Mouse (Mus musculus): ENCODE data around the gene Xrra1.
"Not testable (repeated sequence)": the region's sequence is repeated elsewhere in the genome, so short reads cannot be mapped to it uniquely, and the experiment has no call there.

Xrra1 gene

DNA sequence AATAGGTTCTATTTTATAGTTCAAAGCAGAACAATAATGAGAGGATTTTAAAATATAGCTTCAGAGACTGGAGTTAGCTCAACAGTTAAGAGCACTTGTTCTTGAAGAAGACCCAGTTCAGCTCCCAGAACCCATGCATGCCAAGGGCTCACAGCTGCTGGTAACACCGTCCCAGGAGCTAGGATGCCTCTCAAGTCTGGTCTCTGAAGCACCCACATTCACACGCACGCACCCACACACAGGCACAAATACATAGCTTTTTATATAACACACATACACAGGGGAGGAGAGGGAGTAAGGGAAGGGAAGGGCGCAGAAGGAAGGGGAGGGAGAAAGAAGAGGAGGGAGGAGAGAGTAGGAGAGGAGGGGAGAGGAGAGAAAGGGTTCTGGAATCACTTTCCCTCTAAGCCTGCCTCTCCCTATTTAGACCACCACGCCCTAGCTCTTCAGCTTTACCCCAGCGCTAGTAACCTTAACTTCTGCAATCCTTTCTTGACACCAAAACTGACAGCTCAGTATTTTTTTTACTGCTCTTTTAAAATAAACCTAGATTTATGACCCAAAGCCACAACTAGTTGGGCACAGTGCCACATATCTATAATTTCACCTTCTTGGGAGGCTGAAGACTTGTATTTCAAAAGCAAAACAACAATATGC is 94.7 kb downstream of the Xrra1 start:
- no peak for DNase-seq (ENCODE audit: low spot score)

- DNase-seq (ENCODE audit: low spot score), result no peak
Observed at GRCm38 (mm10) chr7:99954212-99954611, 95.3 kb downstream of the Xrra1 start.

DNA sequence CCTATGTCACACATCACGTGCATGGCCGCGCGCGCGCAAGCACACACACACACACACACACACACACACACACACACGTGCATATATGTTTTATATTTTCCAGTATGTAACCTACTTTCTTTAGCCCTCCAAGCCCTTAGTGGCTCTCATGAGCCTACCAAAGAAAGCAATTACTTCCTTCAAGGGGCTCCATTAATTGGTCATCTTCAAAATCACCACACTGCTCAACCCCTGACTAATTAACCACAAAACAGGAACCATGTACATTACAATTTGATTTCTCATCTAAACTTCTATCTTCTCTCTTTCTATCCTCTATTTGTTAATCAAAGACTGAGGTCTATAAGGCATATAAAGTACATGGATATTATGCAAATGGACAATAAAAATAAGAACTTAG is 97.2 kb downstream of the Xrra1 start:
- no peak for DNase-seq (ENCODE audit: low spot score)

- no peak for DNase-seq (ENCODE audit: low spot score)
Observed at GRCm38 (mm10) chr7:99957226-99957965, 98.5 kb downstream of the Xrra1 start.

- DNase-seq (ENCODE audit: low spot score), result not testable (repeated sequence)
Observed at GRCm38 (mm10) chr7:99960571-99960970, 101.7 kb downstream of the Xrra1 start.

- no peak for DNase-seq (ENCODE audit: low spot score)
Observed at GRCm38 (mm10) chr7:99961518-99961917, 102.6 kb downstream of the Xrra1 start.

- no peak for DNase-seq (ENCODE audit: low spot score)
Observed at GRCm38 (mm10) chr7:99962536-99963236, 103.8 kb downstream of the Xrra1 start.

DNA sequence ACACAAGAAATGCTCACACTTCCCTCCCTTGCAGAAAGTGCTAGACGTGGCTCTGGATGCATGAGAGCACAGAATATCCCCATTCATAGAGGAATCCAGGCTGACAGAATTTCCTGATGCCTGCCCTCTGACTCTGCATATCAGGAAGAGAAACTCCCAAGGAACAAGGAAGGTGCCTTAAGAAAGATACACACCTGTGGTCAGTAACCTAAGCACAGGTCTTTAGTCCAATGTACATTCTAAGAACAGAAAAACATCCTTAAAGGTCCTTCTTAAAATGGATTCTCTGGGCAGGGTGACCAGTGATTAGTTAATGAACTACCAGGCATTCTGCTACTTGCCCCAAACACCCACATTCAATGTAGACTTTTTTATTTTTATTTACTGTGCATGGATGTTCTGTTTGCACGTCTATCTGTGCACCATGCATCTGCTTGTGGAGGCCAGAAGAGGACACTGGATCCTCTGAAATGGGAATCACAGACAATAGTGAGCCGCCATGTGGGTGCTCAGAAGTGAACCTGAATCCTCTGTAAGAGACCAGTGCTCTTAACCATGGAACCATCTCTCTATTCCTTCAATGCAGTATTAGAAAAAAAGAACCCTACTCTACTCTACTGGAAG is 104.4 kb downstream of the Xrra1 start:
- no peak for DNase-seq (ENCODE audit: low spot score)

GRCm38 (mm10) chr7:99965020-99965841 is 106.3 kb downstream of the Xrra1 start:
- DNase-seq (ENCODE audit: low spot score), result peak; percentile 63

GRCm38 (mm10) chr7:99966011-99966721 is 107.2 kb downstream of the Xrra1 start:
- DNase-seq (ENCODE audit: low spot score), result no peak
